Mouse (Mus musculus) splenic B cell, adult 2 months (primary cell): ENCODE data around the gene Ddx28.

Source experiments
- DNase-seq: peaks from one replicate; pipeline ENCODE4 v3.0.0-alpha.2; 2011; ENCODE audit warnings: low read depth, low spot score
- H3K27me3 ChIP-seq: 2 replicates; pipeline ENCODE4 v1.6.1; 2012; ENCODE audit warnings: mild to moderate bottlenecking, low read length, moderate library complexity, mixed read lengths; ENCODE audit not compliant: control insufficient read depth, poor library complexity, insufficient read depth, severe bottlenecking
- H3K36me3 ChIP-seq: 2 replicates; pipeline ENCODE4 v1.6.1; 2012; ENCODE audit warnings: mild to moderate bottlenecking, low read length, moderate library complexity, mixed read lengths; ENCODE audit not compliant: control insufficient read depth, poor library complexity, insufficient read depth, severe bottlenecking

The Ddx28 gene

GRCm38 (mm10) chr8:106011643-106011986, at the start of gene Ddx28:
Ddx28 (minus strand) TSS chr8:106011882.
- no peaks in the 10 kb centered on the region for H3K36me3 ChIP-seq
- no peaks in the 10 kb centered on the region for H3K27me3 ChIP-seq
- no peak for DNase-seq

- Histone ChIP-seq H3K27me3 (no peaks in the 10 kb centered on the region), H3K36me3 (no peaks in the 10 kb centered on the region)
- no peak for DNase-seq
Observed at GRCm38 (mm10) chr8:106060521-106060920, 48.8 kb upstream of the Ddx28 start.

- no peaks in the 10 kb centered on the region for H3K27me3 ChIP-seq
- H3K36me3 ChIP-seq: no peaks in the 10 kb centered on the region
- DNase-seq: peak; percentile 59
Observed at GRCm38 (mm10) chr8:106059613-106060371, 48.1 kb upstream of the Ddx28 start.

GRCm38 (mm10) chr8:106058731-106059612, 47.3 kb upstream of the Ddx28 start, which contains the start of gene Nfatc3:
Nfatc3 (plus strand) TSS chr8:106058840.
- H3K27me3 ChIP-seq: no peaks in the 10 kb centered on the region
- no peaks in the 10 kb centered on the region for H3K36me3 ChIP-seq
- DNase-seq: peak; percentile 98

GRCm38 (mm10) chr8:106056455-106056982, 44.8 kb upstream of the Ddx28 start:
- Histone ChIP-seq H3K36me3 (no peaks in the 10 kb centered on the region), H3K27me3 (no peaks in the 10 kb centered on the region)
- DNase-seq: no peak

GRCm38 (mm10) chr8:106055038-106055437, 43.4 kb upstream of the Ddx28 start:
- H3K36me3 ChIP-seq: peaks cover 1% of the 10 kb centered on the region; the same call in 1 of the 2 replicates
- peak; percentile 52 for DNase-seq

GRCm38 (mm10) chr8:106054190-106054811, 42.6 kb upstream of the Ddx28 start:
- peaks cover 1% of the 10 kb centered on the region; the same call in 1 of the 2 replicates for H3K36me3 ChIP-seq
- H3K27me3 ChIP-seq: no peaks in the 10 kb centered on the region
- DNase-seq: peak; percentile 95

More at GRCm38 (mm10) chr8:106055038-106055437, 43.4 kb upstream of the Ddx28 start:
- no peaks in the 10 kb centered on the region for H3K27me3 ChIP-seq

GRCm38 (mm10) chr8:106052510-106053089, 40.9 kb upstream of the Ddx28 start:
- H3K36me3 ChIP-seq: peaks cover 3% of the 10 kb centered on the region; the same call in 1 of the 2 replicates
- peak; percentile 96 for DNase-seq
- H3K27me3 ChIP-seq: no peaks in the 10 kb centered on the region

- peak; percentile 32 for DNase-seq
- peaks cover 3% of the 10 kb centered on the region; the same call in 1 of the 2 replicates for H3K36me3 ChIP-seq
- no peaks in the 10 kb centered on the region for H3K27me3 ChIP-seq
Observed at GRCm38 (mm10) chr8:106051068-106051467, 39.4 kb upstream of the Ddx28 start.

GRCm38 (mm10) chr8:106049840-106050239, 38.2 kb upstream of the Ddx28 start:
- Histone ChIP-seq H3K36me3 (peaks cover 3% of the 10 kb centered on the region; the same call in 1 of the 2 replicates), H3K27me3 (no peaks in the 10 kb centered on the region)
- DNase-seq: no peak

GRCm38 (mm10) chr8:106047854-106048630, 36.4 kb upstream of the Ddx28 start:
- Histone ChIP-seq H3K27me3 (no peaks in the 10 kb centered on the region), H3K36me3 (peaks cover 3% of the 10 kb centered on the region; the same call in 1 of the 2 replicates)
- no peak for DNase-seq

- Histone ChIP-seq H3K36me3 (peaks cover 3% of the 10 kb centered on the region; the same call in 1 of the 2 replicates), H3K27me3 (no peaks in the 10 kb centered on the region)
- peak; percentile 16 for DNase-seq
Observed at GRCm38 (mm10) chr8:106046872-106047559, 35.3 kb upstream of the Ddx28 start.

- DNase-seq: no peak
- Histone ChIP-seq H3K36me3 (peaks cover 2% of the 10 kb centered on the region; the same call in 1 of the 2 replicates), H3K27me3 (no peaks in the 10 kb centered on the region)
Observed at GRCm38 (mm10) chr8:106044151-106044550, 32.5 kb upstream of the Ddx28 start.
